Mouse (Mus musculus) urinary bladder, postnatal 36 days (tissue): ENCODE results near the gene Ces3a.
"Not testable (repeated sequence)": the region's sequence is repeated elsewhere in the genome, so short reads cannot be mapped to it uniquely, and the experiment has no call there.

Source experiments
- DNase-seq, 2 experiments: peaks; one replicate each; pipeline ENCODE4 v3.0.0; 2022; ENCODE audit warnings: low spot score in 2 of 2, mixed read lengths in 1 of 2

The Ces3a gene

DNA sequence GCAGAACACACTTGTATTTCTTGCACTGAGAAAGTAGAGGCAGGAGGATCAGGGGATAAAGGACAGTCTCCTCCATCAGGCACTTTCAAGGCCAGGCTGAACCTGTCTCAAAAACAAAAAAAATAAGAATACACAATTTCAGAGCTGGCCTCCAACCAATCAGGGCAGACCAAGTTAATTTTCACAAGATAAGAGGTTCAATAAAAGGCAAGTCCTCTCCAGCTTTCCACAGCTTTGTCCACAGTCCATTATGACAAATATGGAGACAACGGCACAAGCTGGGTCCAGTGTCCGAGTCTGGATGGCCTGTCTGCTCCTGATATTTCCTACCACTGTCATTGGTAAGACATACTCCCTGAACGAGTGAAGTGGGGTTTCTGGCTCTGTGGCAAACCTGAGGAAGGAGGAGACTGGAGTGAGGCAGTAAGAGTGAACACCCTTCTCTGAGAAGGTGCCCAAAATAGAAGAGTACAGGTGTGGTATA, at the start of gene Ces3a:
Gene Ces3a, plus strand, starts transcription at position 231 of the 484 bp plus-strand sequence.
- no peak for DNase-seq

DNA sequence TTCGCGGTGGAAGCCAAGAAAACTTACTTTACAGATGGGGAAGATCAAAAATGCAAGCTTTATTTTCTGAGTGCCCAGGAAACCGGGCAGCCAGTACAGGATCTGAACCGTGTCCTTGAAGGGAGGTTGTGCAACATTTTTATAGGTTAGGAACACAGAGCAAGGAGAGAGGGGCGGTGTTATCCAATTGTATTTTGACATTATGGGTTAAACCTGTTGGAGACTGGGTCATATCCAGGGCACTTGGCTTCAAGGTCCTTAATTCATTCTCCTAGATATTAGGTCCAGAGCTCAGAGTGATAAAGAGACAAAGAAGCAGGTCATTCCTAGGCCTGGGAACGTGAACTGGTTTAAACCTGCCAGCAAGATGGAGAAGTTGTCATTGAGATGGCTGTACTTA, 49.2 kb upstream of the Ces3a start:
- no peak for DNase-seq

DNA sequence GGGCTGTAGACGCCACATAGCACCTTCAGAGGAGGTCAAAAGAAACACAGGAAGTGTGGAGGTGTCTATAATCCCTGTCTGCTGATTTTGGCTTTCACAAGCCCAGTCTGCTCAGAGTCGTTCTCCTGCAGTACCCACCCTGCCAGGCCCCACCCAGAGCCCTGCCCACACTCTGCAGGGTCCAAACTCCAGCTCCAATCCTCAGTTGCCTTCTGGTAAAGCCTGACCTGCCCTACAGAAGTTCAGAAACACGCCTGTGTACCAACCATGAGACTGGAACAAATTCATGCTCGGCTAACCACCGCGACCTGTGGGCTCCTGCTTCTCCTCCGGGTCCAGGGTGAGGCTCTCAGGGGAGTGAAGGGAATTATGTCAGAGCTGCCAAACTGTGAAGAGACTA, 47.8 kb upstream of the Ces3a start, which contains the start of gene Ces2h:
Gene Ces2h, plus strand, starts transcription at position 268 of the 400 bp plus-strand sequence.
- no peak for DNase-seq

- no peak for DNase-seq
Measured at GRCm38 (mm10) chr8:105010000-105010399, 38.4 kb upstream of the Ces3a start.

DNA sequence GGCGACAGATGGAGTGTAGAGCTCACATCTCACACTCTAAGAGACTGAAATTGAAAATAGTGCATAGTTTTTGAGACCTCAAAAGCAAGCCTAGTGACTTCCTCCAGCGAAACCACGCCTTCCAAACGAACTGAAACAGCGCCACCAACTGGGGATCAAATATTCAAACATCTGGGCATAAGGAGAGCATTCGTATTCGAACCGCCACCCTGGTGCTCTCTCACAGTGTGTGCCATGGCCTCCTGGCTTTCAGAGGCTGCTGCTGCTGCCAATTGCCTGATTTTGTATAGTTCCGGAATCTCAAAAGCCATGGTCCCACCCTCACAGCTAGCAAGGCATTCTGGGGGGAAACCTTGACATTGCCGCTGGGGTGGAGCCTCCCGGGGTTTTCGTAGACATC, 37.3 kb upstream of the Ces3a start:
- no peak for DNase-seq

DNA sequence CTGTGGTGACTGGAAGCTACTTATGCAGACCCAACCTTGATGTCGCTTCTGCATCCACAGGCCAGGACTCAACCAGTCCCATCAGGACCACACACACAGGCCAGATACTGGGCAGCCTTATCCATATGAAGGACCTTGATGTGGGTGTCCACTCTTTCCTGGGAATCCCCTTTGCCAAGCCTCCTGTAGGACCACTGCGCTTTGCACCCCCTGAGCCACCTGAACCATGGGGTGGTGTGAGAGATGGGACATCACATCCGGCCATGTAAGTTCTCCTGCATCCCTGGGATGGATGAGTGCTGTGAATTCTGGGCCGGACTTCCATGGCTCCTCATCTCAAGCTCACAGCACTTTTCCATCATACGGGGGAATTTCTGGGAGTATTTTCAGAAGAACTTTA, 34.0 kb upstream of the Ces3a start:
- no peak for DNase-seq

DNA sequence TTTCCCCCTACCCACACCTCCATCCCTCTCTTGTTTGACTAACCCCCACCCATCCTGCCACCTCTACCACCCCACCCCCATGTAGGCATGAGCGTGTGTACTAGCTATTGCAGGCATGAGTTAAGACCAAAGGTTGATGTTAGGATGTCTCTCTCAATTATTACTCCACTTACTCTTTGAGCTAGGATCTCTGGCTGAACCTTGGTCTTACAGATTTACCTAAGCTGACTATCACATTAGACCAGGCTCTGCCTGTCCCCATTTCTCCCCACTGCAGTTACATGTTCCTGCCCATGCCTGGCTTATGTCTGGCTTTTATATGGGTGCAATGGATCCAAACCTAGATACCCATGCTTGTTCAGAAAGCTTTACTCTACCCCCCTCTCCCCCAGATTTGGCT, 26.4 kb upstream of the Ces3a start:
- DNase-seq: no peak

DNA sequence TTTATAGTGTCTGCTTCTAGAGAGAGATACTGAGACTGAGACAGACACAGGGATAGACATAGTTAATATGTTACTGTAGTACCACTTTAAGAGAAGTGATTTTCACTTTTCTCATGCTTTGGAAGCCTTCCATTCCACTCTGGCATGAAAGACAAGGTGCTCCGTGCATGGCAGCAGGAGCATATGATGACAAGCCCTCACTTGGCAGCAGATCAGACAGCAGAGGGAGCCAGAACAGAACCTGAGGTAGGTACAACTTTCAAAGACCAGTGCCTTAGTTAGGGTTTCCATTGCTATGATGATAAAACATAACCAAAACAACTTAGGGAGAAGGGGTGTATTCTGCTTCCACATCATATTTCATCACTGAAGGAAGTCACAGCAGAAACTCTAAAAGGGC, 25.3 kb upstream of the Ces3a start:
- DNase-seq: no peak

DNA sequence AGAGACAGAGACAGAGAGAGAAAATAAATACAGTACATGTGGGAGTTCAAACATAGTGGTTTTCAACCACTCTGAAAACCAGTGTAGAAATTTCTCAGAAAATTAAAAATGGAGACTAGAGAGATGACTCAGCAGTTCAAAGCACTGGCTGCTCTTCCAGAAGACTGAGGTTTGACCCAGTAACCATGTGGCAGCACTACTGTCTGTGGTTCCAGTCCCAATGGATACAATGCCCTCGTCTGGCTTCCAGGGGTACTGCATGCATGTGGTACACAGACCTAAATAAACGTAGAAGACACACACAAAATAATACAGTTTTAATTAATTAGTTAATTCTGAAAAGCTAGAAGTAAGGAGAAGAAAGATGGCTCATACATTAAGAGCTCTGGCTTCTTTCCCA, 23.4 kb upstream of the Ces3a start:
- DNase-seq: no peak

- no peak for DNase-seq
Measured at GRCm38 (mm10) chr8:105043510-105043909, 4.9 kb upstream of the Ces3a start.

DNA sequence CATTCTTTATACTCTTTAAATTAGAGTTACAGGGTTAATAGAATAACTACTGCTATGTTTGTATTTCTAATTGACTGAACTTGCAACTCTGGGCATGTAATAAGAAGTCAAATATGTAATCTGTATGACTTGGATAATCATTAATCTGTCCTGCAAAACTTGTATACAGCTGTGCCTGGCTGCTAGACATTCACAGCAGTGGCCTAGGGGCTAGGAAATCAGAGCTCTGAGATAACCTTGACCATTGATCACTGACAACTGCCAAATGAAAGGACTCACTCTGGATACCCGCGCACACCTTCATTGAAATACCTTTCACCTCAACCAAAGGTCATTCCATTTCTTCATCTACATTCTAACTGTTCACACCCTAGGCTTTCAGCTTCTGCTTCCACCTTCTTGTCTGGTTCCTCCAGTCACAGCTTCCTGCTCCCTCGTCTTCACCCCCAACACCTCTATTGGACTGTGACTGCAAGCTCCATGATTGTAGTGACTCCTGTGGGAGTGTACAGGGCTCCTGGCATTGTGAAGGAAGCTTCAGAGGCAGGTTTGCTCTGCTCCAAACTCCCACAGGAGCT, 2.5 kb upstream of the Ces3a start:
- no peak for DNase-seq

GRCm38 (mm10) chr8:105056211-105056610, 7.8 kb downstream of the Ces3a start:
- DNase-seq: no peak

- no peak for DNase-seq
Measured at GRCm38 (mm10) chr8:105060056-105060455, 11.7 kb downstream of the Ces3a start.

DNA sequence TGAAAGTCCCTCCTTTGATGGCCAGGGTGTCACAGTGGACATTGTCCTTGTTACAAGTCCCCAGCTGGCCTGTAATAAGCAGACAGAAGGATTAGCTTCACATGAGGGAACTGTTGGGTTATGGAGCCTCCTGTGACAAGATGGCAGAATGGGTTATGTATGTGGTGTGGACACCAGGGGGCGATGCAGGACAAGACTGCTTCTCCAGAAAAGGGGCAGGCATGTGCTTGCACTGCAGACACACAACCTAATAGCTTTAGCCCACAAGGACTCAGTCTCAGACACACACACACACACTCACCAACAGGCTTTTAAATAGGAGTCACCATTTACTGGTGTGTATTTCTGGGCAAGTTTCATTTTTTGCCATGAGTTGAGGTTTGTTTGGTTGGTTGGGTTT, 18.4 kb downstream of the Ces3a start:
- DNase-seq: peak in 1 of 2 experiments; percentile 7

DNA sequence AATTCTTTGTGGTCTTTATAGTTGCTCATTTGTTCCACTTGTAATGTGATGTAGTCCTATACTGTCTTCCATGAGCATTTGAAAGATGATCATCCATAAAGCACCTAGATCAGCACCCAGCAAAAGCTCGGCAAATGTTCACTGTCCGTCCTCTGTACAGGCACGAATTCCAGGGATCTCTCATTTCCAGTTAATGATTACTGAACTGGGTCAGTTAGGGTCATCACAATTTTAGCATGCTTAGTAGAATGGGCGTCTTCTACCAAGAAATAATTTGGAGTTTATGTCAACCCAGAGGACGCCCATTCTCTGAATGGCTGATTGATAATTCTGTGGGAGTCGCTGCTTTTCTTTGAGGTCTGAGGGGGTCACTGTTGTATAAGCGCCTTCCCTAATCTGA, 19.5 kb downstream of the Ces3a start:
- DNase-seq: not testable (repeated sequence)

DNA sequence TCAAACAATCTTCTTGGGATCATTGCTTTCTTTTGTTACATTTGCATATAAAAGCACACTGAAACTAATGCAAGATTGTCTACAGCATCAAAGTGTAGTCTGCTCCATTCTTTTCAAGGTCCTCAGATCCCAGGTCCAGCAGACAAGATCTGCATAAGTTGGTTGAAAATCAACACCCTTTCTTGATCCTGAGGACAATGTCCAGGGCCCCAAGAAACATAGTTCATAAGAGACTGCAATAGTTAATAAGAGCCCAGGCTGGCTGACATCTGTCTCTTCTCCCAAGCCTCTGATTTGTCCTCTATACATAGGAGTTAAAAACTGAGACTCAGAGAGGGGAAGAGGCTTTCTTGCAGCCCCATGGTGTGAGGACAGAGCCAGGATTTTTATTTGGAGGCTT, 20.6 kb downstream of the Ces3a start:
- DNase-seq: no peak

DNA sequence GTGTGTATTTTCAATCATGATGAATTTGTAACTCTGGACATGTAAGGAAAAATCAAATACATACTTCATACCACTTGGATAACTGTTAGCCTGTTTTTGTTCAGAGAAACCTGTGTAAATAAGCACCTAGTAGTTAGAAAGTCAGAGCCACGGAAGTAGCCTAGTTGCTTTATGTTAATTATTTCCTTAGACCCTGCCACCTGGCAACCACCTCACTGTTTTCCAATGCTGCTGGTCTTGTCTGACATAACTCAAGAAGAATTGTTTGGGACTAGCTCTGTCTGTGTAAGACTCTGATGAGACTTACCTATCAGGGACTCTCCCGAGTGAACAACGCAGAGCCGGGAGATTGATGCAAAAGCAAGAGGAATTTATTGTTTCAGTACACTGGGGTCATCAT, 28.2 kb downstream of the Ces3a start:
- DNase-seq: no peak

GRCm38 (mm10) chr8:105077071-105077470, 28.7 kb downstream of the Ces3a start:
- no peak for DNase-seq

GRCm38 (mm10) chr8:105078591-105078990, 30.2 kb downstream of the Ces3a start:
- DNase-seq: no peak

- no peak for DNase-seq
Measured at GRCm38 (mm10) chr8:105080814-105081336, 32.5 kb downstream of the Ces3a start.

DNA sequence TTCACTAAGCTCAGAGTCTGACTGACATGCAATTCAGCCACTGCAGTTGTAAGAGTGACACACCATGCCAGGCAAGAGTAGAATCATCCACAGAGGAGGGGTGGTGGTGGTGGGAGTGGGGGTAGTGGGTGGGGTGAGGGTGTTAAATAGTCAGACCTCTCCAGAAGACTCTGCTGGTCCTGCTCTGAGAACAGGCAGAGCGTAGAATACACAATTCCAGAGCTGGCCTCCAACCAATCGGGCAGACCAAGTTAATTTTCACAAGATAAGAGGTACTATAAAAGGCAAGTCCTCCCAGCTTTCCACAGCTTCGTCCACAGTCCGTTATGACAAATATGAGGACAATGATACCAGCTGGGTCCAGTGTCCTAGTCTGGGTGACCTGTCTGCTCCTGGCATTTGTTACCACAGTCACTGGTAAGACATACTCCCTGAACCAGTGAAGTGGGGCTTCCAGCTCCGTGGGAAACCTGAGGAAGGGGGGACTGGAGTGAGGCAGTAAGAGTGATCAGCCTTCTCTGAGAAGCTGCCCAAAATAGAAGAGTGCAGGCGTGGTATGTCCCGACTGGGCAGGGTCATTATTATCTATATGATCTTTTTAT, 35.1 kb downstream of the Ces3a start, which contains the start of gene Ces3b:
Gene Ces3b, plus strand, starts transcription at position 305 of the 602 bp plus-strand sequence.
- DNase-seq: no peak

GRCm38 (mm10) chr8:105088166-105088565, 39.8 kb downstream of the Ces3a start:
- DNase-seq: not testable (repeated sequence)

DNA sequence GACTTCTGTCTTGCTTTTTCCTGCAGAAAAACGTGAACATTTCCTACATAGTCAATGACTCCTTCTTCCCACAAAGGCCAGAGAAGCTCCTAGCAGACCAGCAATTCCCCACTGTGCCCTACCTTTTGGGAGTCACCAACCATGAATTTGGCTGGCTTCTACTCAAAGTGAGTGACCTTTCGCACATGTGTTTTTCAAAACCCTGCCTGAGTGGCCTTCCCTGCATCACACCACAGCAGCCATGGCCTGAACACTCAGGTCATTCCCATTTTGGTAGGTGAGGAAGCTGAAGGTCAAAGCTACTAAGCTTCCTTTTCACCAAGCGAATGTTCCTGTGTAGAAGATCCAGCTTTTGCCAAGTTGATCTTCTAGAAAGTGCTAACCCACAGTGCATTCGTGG, 40.2 kb downstream of the Ces3a start:
- DNase-seq: no peak
